Mouse (Mus musculus) G1E (cell line): Measurements from ENCODE around the gene Wsb2. TPM values are rescaled to one million over a fixed set of nuclear protein-coding genes. Genes with fewer than 3 reads are reported as not detected.

Experiments used
- ATAC-seq: 2 replicates; pipeline ENCODE4 v1.8.0; 2016; ENCODE audit warnings: mild to moderate bottlenecking; ENCODE audit not compliant: insufficient number of reproducible peaks, poor library complexity, low FRiP score, severe bottlenecking; ENCODE audit errors: extremely low read depth
- DNase-seq: peaks from one replicate; pipeline ENCODE4 v3.0.0; 2012; ENCODE audit warnings: low spot score
- H3K27me3 ChIP-seq: 2 replicates; pipeline ENCODE4 v1.6.1; 2012; ENCODE audit warnings: mild to moderate bottlenecking, low read length, inconsistent platforms; ENCODE audit not compliant: insufficient read depth
- H3K36me3 ChIP-seq: replicated peaks from 2 replicates; pipeline ENCODE3; 2012; ENCODE audit warnings: mild to moderate bottlenecking, inconsistent platforms
- H3K4me1 ChIP-seq: 2 replicates; pipeline ENCODE4 v1.6.1; 2012; ENCODE audit warnings: low read depth, low read length, inconsistent platforms, mixed read lengths; ENCODE audit not compliant: insufficient read depth
- H3K4me3 ChIP-seq: 2 replicates; pipeline ENCODE4 v1.5.1; 2012; ENCODE audit warnings: low read depth, mild to moderate bottlenecking, inconsistent platforms, low read length, moderate library complexity, mixed read lengths
- H3K9me3 ChIP-seq: replicated peaks from 2 replicates; pipeline ENCODE4 v1.6.1; 2012; ENCODE audit warnings: inconsistent platforms
- CTCF ChIP-seq: IDR thresholded peaks from 2 replicates; pipeline ENCODE4 v1.5.1; 2012; ENCODE audit warnings: low read depth, low read length, inconsistent platforms, mixed read lengths
- GATA1 ChIP-seq: IDR thresholded peaks from 2 replicates; pipeline ENCODE4 v1.6.1; 2012; ENCODE audit warnings: borderline replicate concordance, low read length, inconsistent platforms, mixed read lengths
- GATA2 ChIP-seq: IDR thresholded peaks from 2 replicates; pipeline ENCODE4 v1.6.1; 2012; ENCODE audit warnings: low read depth, low read length, inconsistent platforms, borderline replicate concordance
- POLR2AphosphoS5 ChIP-seq: IDR thresholded peaks from 2 replicates; pipeline ENCODE4 v1.6.1; 2012; ENCODE audit warnings: low read depth, low read length, inconsistent platforms; ENCODE audit not compliant: insufficient replicate concordance
- TAL1 ChIP-seq: conservative IDR thresholded peaks from 2 replicates; pipeline ENCODE4 v1.6.1; 2012; ENCODE audit warnings: low read depth, low read length, inconsistent platforms, mixed read lengths
- polyA plus RNA-seq: library from polyadenylated mRNA; stranded (reverse); fragments of >175 nt; gene quantifications from 2 replicates; pipeline ENCODE4 v1.2.3, GENCODE M21; 2012
- total RNA-seq, 2 experiments: library from RNA; stranded (forward) in 1 of 2; stranded (reverse) in 1 of 2; fragments of 200-1000 nt in 1 of 2; fragments of >200 nt in 1 of 2; fragmentation: Nextera tagmentation in 1 of 2; gene quantifications; 2 replicates each; pipeline ENCODE4 v1.2.3; 2014 to 2017

Wsb2 gene
- total RNA-seq (2014; fragmentation: Nextera tagmentation): 14.7 and 26.3 TPM in 2 replicates
- 61.5 and 69.3 TPM in 2 replicates for total RNA-seq (2017)
- 29.8 and 34.5 TPM in 2 replicates for polyA plus RNA-seq

DNA sequence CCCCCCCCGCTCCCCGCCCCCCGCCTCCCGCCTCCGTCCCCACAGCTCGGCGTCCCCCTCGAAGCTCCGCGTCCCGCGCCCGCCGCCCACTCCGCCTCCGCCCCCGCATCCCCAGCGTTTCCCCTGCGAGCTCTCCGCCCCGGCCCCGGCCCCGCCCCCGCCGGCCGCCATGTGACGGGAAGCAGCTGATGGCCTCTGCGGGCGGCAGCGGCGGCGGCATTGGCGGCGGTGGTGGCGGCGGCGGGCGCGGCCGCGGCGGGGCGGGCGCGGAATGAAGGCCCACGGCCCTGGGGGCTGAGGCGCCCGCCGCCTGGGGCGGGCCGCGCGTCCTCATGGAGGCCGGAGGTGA is at the start of gene Wsb2:
Wsb2 (plus strand) TSS at position 176 of the 349 bp plus-strand sequence.
- peak; percentile 83 for DNase-seq
- ATAC-seq: no peak
- H3K4me3 ChIP-seq: peak within 1 kb of the TSS; percentile 91
- peaks cover 41% of the 10 kb centered on the region for H3K4me1 ChIP-seq
- no peak for TF ChIP-seq GATA1
- TF ChIP-seq CTCF: no peak
- no peak for TF ChIP-seq GATA2
- no peak for TF ChIP-seq TAL1
- no peak for TF ChIP-seq POLR2AphosphoS5
- H3K36me3 ChIP-seq: peaks cover 17% of the 10 kb centered on the region
- peaks cover 25% of the 10 kb centered on the region for H3K27me3 ChIP-seq
- no peaks in the 10 kb centered on the region for H3K9me3 ChIP-seq

GRCm38 (mm10) chr5:117307699-117308098 is 49.4 kb upstream of the Wsb2 start:
- Histone ChIP-seq H3K4me3 (no peak overlapping the region), H3K4me1 (peaks cover 10% of the 10 kb centered on the region), H3K36me3 (no peaks in the 10 kb centered on the region), H3K9me3 (peaks cover 3% of the 10 kb centered on the region; the same call in 1 of the 2 replicates), H3K27me3 (peaks cover 14% of the 10 kb centered on the region)
- DNase-seq (peak; percentile 63), ATAC-seq (peak; percentile 49; the same call in 1 of the 2 replicates)
- TF ChIP-seq CTCF (peak; percentile 84), GATA2 (no peak)

DNA sequence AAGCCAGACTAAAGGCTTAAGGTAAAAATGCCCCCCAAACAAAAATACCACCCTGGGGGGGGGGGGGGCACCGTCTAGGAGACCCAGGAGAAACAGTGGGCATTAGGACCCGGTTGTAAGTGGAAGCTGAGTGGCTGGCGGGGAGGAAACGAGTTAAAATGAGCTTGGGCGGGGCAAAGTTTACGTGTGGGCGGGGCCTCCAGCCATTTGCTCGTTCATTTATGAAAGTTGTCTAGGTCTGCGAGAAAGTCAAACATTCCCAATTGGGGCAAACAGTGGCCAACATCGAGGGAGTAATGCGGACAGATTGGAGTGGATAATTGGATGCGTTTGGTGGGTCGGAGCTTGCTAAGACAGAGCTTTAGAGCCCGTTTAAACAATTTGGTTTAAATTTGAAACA is 43.7 kb upstream of the Wsb2 start:
- Histone ChIP-seq H3K9me3 (no peaks in the 10 kb centered on the region), H3K4me1 (no peaks in the 10 kb centered on the region), H3K4me3 (no peak overlapping the region), H3K36me3 (no peaks in the 10 kb centered on the region), H3K27me3 (peaks cover 2% of the 10 kb centered on the region; the same call in 1 of the 2 replicates)
- ATAC-seq (no peak), DNase-seq (no peak)
- TF ChIP-seq GATA1: no peak
- TF ChIP-seq CTCF: no peak
- TF ChIP-seq GATA2: no peak
- no peak for TF ChIP-seq POLR2AphosphoS5

DNA sequence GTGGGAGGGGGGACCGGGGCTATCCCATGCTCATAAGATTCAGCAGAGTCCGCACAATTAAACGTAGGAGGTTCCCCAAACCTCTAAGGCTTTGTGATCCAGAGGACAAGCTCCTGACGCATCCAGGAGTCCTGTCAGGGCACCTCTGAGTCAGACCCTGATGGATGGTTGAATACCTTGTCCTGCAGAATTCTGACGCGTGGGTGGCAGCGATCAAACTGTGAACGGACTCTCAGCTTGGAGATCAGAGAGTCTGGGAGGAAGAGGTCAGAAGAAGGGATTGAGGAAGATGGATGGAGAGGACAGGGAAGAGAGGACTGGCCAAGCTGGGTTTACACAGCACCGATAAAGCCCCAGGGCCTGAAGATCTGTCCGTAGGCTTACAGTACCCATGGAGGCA is 43.2 kb upstream of the Wsb2 start:
- H3K9me3 ChIP-seq: peaks cover 2% of the 10 kb centered on the region
- ATAC-seq (no peak), DNase-seq (no peak)
- TF ChIP-seq POLR2AphosphoS5 (no peak), TAL1 (no peak), GATA2 (no peak), CTCF (no peak), GATA1 (no peak)
- H3K27me3 ChIP-seq: peaks cover 2% of the 10 kb centered on the region; the same call in 1 of the 2 replicates
- no peak overlapping the region for H3K4me3 ChIP-seq
- no peaks in the 10 kb centered on the region for H3K36me3 ChIP-seq
- H3K4me1 ChIP-seq: no peaks in the 10 kb centered on the region

GRCm38 (mm10) chr5:117314587-117315428 is 42.3 kb upstream of the Wsb2 start:
- no peak for DNase-seq
- no peak overlapping the region for H3K4me3 ChIP-seq
- no peaks in the 10 kb centered on the region for H3K4me1 ChIP-seq
- ATAC-seq: no peak
- H3K36me3 ChIP-seq: no peaks in the 10 kb centered on the region
- TF ChIP-seq POLR2AphosphoS5 (no peak), CTCF (no peak), GATA2 (no peak), TAL1 (no peak), GATA1 (no peak)
- peaks cover 9% of the 10 kb centered on the region for H3K9me3 ChIP-seq
- H3K27me3 ChIP-seq: peaks cover 6% of the 10 kb centered on the region

- DNase-seq (no peak), ATAC-seq (no peak)
- TF ChIP-seq GATA1 (no peak), GATA2 (no peak), CTCF (no peak), TAL1 (no peak), POLR2AphosphoS5 (no peak)
- no peaks in the 10 kb centered on the region for H3K4me1 ChIP-seq
- no peaks in the 10 kb centered on the region for H3K36me3 ChIP-seq
- peaks cover 4% of the 10 kb centered on the region for H3K27me3 ChIP-seq
- H3K4me3 ChIP-seq: no peak within 1 kb of the TSS; the same call in 1 of the 2 replicates
- H3K9me3 ChIP-seq: peaks cover 9% of the 10 kb centered on the region
These were observed 38.1 kb upstream of the Wsb2 start, which contains the start of gene Vsig10 for GRCm38 (mm10) chr5:117318741-117319629. Vsig10 (plus strand) TSS chr5:117319083.
